Mouse (Mus musculus) intestine, embryonic 15.5 days (tissue): ENCODE measurements at regions not wholly inside any gene's neighbourhood (a gene's known extent, or its start where the extent isn't known, plus 50 kb on each side); places are given as distances from the start of the nearest gene placed in this dataset.

Experiments
- ATAC-seq: fragments of 200-750 bp; cut with Nextera tagmentation; 2 replicates; pipeline ENCODE4 v1.8.0; 2017; ENCODE audit warnings: moderate TSS enrichment, moderate library complexity
- H3K27ac ChIP-seq: fragments of 300-500 bp; sonication (generic); 2 replicates; pipeline ENCODE4 v1.5.1; 2015; ENCODE audit warnings: mild to moderate bottlenecking, inconsistent platforms
- H3K27me3 ChIP-seq: fragments of 300-500 bp; sonication (generic); replicated peaks from 2 replicates; pipeline ENCODE4 v1.6.1; 2015; ENCODE audit warnings: inconsistent platforms
- H3K36me3 ChIP-seq: fragments of 300-500 bp; sonication (generic); 2 replicates; pipeline ENCODE4 v1.6.1; 2015; ENCODE audit warnings: inconsistent platforms
- H3K4me1 ChIP-seq: fragments of 300-500 bp; sonication (generic); replicated peaks from 2 replicates; pipeline ENCODE4 v1.6.1; 2015; ENCODE audit warnings: inconsistent platforms
- H3K4me2 ChIP-seq: fragments of 300-500 bp; sonication (generic); replicated peaks from 2 replicates; pipeline ENCODE4 v1.6.1; 2015; ENCODE audit warnings: mild to moderate bottlenecking, inconsistent platforms
- H3K4me3 ChIP-seq: fragments of 300-500 bp; sonication (generic); replicated peaks from 2 replicates; pipeline ENCODE4 v1.5.1; 2015; ENCODE audit warnings: inconsistent platforms
- H3K9ac ChIP-seq: fragments of 300-500 bp; sonication (generic); 2 replicates; pipeline ENCODE4 v1.6.1; 2015; ENCODE audit warnings: inconsistent platforms
- H3K9me3 ChIP-seq: fragments of 300-500 bp; sonication (generic); 2 replicates; pipeline ENCODE4 v1.6.1; 2016; ENCODE audit warnings: inconsistent platforms
- WGBS: fragments of 180-500 bp; shearing (Covaris S2); methylation state at CpG from one replicate; pipeline ENCODE4 v1.1.7; 2015; 5-methylcytosine and 5-hydroxymethylcytosine counted together

GRCm38 (mm10) chr10:122185152-122185745 is 88.1 kb upstream of the Rxylt1 start:
- Histone ChIP-seq H3K9me3 (no peaks in the 10 kb centered on the region), H3K27ac (no peak overlapping the region), H3K4me3 (no peak overlapping the region), H3K4me2 (no peak overlapping the region), H3K27me3 (no peaks in the 10 kb centered on the region), H3K4me1 (no peaks in the 10 kb centered on the region), H3K9ac (no peak overlapping the region), H3K36me3 (no peaks in the 10 kb centered on the region)
- ATAC-seq = no peak
- 84% methylated on average over 9 of the region's 9 CpGs for WGBS

- H3K36me3 ChIP-seq = no peaks in the 10 kb centered on the region
- no peak overlapping the region for H3K4me2 ChIP-seq
- no peak overlapping the region for H3K9ac ChIP-seq
- H3K27me3 ChIP-seq = no peaks in the 10 kb centered on the region
- WGBS = 26% methylated on average over 4 of the region's 4 CpGs
- no peak overlapping the region for H3K27ac ChIP-seq
- no peak overlapping the region for H3K4me3 ChIP-seq
- ATAC-seq = no peak
- H3K9me3 ChIP-seq = no peaks in the 10 kb centered on the region
- H3K4me1 ChIP-seq = no peaks in the 10 kb centered on the region
These were observed 85.9 kb upstream of the Rxylt1 start for GRCm38 (mm10) chr10:122183025-122183424.

DNA sequence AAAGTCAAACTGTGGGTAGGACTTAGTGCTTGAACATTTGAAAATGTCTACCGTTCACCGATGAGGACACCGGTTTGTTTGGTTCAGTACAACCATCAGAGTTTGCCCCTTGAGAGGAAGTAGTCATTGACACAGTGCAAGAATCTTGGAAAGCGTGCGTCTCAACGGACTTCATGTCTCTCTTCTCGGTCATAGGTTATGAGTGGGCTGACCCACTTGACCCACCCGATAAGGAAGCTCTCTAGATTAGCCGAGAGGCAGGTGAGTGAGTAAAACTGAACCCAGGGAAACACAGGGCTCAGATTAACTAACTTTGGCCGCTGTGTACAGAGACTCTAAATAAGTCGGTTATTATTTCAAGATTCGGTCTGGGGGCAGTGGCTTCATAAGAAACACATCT is 51.9 kb upstream of the Rxylt1 start:
- Histone ChIP-seq H3K9ac (no peak overlapping the region), H3K27me3 (no peaks in the 10 kb centered on the region), H3K9me3 (no peaks in the 10 kb centered on the region), H3K4me3 (no peak overlapping the region), H3K27ac (no peak overlapping the region), H3K4me1 (no peaks in the 10 kb centered on the region), H3K4me2 (no peak overlapping the region), H3K36me3 (no peaks in the 10 kb centered on the region)
- WGBS = 89% methylated on average over 12 of the region's 12 CpGs
- no peak for ATAC-seq

GRCm38 (mm10) chr10:122148609-122149008 is 51.4 kb upstream of the Rxylt1 start:
- Histone ChIP-seq H3K27ac (no peak overlapping the region), H3K4me2 (no peak overlapping the region), H3K9ac (no peak overlapping the region), H3K4me1 (no peaks in the 10 kb centered on the region), H3K27me3 (no peaks in the 10 kb centered on the region), H3K36me3 (no peaks in the 10 kb centered on the region), H3K9me3 (no peaks in the 10 kb centered on the region), H3K4me3 (no peak overlapping the region)
- WGBS = 89% methylated on average over 4 of the region's 4 CpGs
- no peak for ATAC-seq
